Mouse (Mus musculus): ENCODE results near the gene Sppl2a. TPM values are rescaled to one million over a fixed set of nuclear protein-coding genes. Genes with fewer than 3 reads are reported as not detected.
A peak's percentile ranks its signal among the peaks of the same experiment; 100 is the strongest.

The Sppl2a gene
- total and polyA plus RNA-seq, 2 experiments from 2014 or later: 30.5 to 55.3 TPM

DNA sequence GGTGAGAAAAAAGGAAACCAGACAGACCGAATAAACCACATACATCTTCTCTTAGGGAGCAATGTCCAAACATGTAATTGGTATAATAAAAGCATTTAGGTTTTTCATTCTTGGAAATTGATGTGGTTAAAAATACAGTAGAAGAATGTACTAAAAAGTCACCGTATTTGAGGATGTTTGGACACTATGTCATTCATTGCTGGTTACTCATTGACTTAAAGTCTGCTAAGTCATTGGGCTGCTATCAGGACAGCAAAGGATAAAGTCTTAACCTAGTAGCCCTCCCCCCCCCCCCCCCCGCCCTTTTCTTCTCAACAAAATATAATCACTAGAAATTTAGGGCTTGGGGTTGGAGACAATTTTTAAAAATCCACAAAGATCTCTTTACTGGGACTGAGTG is 15.2 kb upstream of the Sppl2a start:
- Histone ChIP-seq H3K4me2 (ENCODE audit: low read depth) (no peak overlapping the region), H3K27ac (ENCODE audit: low read depth, low read length) (no peak overlapping the region), H3K4me3 (ENCODE audit: low read depth, low read length) (no peak overlapping the region), H3K36me3 (ENCODE audit: insufficient read depth) (no peaks in the 10 kb centered on the region), H3K9ac (no peak overlapping the region), H3K27me3 (ENCODE audit: insufficient read depth, low read length) (no peaks in the 10 kb centered on the region), H3K4me1 (ENCODE audit: insufficient read depth) (no peaks in the 10 kb centered on the region), H3K9me3 (ENCODE audit: low read length) (no peaks in the 10 kb centered on the region)
- 93% methylated on average over 2 of the region's 3 CpGs for WGBS
- DNase-seq: no peak
- no peak for ATAC-seq
- no peak for TF ChIP-seq CTCF (IDR thresholded peaks at IDR 0.05; ENCODE audit: low read depth)

GRCm38 (mm10) chr2:126947646-126948045 is 14.6 kb upstream of the Sppl2a start:
- H3K4me2 ChIP-seq (ENCODE audit: low read depth): no peak overlapping the region
- ATAC-seq (no peak), DNase-seq (no peak)
- no peaks in the 10 kb centered on the region for H3K4me1 ChIP-seq (ENCODE audit: insufficient read depth)
- no peaks in the 10 kb centered on the region for H3K27me3 ChIP-seq (ENCODE audit: insufficient read depth, low read length)
- H3K27ac ChIP-seq (ENCODE audit: low read depth, low read length): no peak overlapping the region
- H3K4me3 ChIP-seq (ENCODE audit: low read depth, low read length): no peak overlapping the region
- H3K36me3 ChIP-seq (ENCODE audit: insufficient read depth): no peaks in the 10 kb centered on the region
- H3K9ac ChIP-seq: no peak overlapping the region
- H3K9me3 ChIP-seq (ENCODE audit: low read length): no peaks in the 10 kb centered on the region
- no peak for TF ChIP-seq CTCF (IDR thresholded peaks at IDR 0.05; ENCODE audit: low read depth)

GRCm38 (mm10) chr2:126943211-126943610 is 10.2 kb upstream of the Sppl2a start:
- H3K9me3 ChIP-seq (ENCODE audit: low read length): no peaks in the 10 kb centered on the region
- 79% methylated on average over 2 of the region's 2 CpGs for WGBS
- H3K9ac ChIP-seq: no peak overlapping the region
- no peak overlapping the region for H3K4me2 ChIP-seq (ENCODE audit: low read depth)
- TF ChIP-seq CTCF (IDR thresholded peaks at IDR 0.05; ENCODE audit: low read depth): no peak
- no peaks in the 10 kb centered on the region for H3K4me1 ChIP-seq (ENCODE audit: insufficient read depth)
- no peak for ATAC-seq
- DNase-seq: no peak
- no peak overlapping the region for H3K27ac ChIP-seq (ENCODE audit: low read depth, low read length)
- H3K27me3 ChIP-seq (ENCODE audit: insufficient read depth, low read length): no peaks in the 10 kb centered on the region
- no peaks in the 10 kb centered on the region for H3K36me3 ChIP-seq (ENCODE audit: insufficient read depth)
- H3K4me3 ChIP-seq (ENCODE audit: low read depth, low read length): no peak overlapping the region

DNA sequence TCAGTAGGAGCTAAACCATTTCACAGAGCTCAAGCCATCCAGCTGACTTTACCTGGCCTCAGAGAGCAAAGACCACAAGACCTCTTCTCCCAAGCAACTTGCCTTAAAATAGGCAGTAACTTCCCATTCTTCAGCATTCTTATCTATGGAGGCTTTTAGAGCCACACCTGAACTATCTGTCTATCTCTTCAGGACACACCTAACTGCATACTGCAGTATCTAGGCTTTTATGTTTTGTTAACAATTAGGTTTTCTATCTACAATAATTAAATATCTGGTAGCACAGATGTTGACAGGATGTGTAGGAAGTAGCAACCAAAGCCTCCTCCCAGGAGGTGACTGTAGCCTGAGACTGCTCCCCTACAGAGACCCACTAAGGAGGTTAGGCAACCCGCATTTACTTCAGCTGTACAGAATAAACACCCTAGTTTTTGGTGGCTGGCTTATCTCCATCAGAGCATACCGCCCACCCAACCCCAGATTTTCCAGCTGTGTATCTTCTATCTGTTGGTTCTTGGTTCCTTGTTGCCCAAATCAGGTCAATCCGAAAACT is 7.4 kb upstream of the Sppl2a start:
- WGBS: 77% methylated on average over 3 of the region's 3 CpGs

DNA sequence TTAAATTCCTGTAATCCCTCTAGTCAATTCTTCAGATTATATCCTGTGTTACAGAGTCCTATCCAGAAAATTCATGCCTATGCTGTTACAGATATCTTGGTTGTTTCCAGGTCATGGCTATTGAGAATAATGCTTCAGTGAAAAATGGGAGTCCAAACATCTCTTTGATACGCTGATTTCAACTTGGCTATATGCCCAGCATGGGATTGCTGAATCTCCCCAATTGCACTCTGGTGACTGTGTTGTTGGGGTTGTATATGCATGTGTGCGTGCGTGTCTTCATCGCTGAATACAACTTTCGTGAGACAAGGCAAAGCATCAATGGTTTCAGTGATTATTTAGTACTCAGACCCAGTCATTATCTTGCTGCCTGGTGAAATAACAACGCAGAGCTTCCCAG is 5.0 kb upstream of the Sppl2a start:
- H3K36me3 ChIP-seq (ENCODE audit: insufficient read depth): no peaks in the 10 kb centered on the region
- no peak for TF ChIP-seq CTCF (IDR thresholded peaks at IDR 0.05; ENCODE audit: low read depth)
- H3K9ac ChIP-seq: no peak overlapping the region
- no peak for DNase-seq
- ATAC-seq: no peak
- 49% methylated on average over 6 of the region's 6 CpGs for WGBS
- H3K27me3 ChIP-seq (ENCODE audit: insufficient read depth, low read length): no peaks in the 10 kb centered on the region
- H3K4me3 ChIP-seq (ENCODE audit: low read depth, low read length): no peak overlapping the region
- no peak overlapping the region for H3K4me2 ChIP-seq (ENCODE audit: low read depth)
- no peaks in the 10 kb centered on the region for H3K9me3 ChIP-seq (ENCODE audit: low read length)
- H3K4me1 ChIP-seq (ENCODE audit: insufficient read depth): no peaks in the 10 kb centered on the region
- no peak overlapping the region for H3K27ac ChIP-seq (ENCODE audit: low read depth, low read length)

More for the DNA sequence above, 7.4 kb upstream of the Sppl2a start:
- TF ChIP-seq CTCF (IDR thresholded peaks at IDR 0.05; ENCODE audit: low read depth): no peak
- Histone ChIP-seq H3K4me3 (ENCODE audit: low read depth, low read length) (no peak overlapping the region), H3K9me3 (ENCODE audit: low read length) (no peaks in the 10 kb centered on the region), H3K27me3 (ENCODE audit: insufficient read depth, low read length) (no peaks in the 10 kb centered on the region), H3K27ac (ENCODE audit: low read depth, low read length) (no peak overlapping the region), H3K4me2 (ENCODE audit: low read depth) (no peak overlapping the region), H3K9ac (no peak overlapping the region), H3K36me3 (ENCODE audit: insufficient read depth) (no peaks in the 10 kb centered on the region), H3K4me1 (ENCODE audit: insufficient read depth) (no peaks in the 10 kb centered on the region)
- no peak for ATAC-seq
- no peak for DNase-seq

DNA sequence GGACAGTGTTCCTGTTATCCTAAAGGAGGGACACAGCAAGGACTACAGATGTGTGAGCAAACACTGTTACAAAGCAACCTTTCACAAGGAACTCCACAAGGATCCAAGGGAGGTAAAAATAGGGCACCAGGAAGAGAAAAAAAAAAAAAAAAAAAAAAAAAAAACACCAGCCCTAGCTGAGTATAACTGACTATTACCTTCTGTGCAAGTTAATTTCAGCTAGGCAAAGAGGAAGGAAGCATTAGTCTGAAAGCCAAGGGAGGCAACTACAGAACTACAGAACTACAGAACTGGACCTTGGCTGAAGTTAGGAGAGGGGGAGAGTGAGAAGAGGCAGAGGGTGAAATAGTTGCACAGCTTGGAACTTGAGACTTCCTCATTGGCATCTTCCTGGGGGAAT is 886 bp upstream of the Sppl2a start:
- Histone ChIP-seq H3K9me3 (ENCODE audit: low read length) (no peaks in the 10 kb centered on the region), H3K27me3 (ENCODE audit: insufficient read depth, low read length) (no peaks in the 10 kb centered on the region), H3K36me3 (ENCODE audit: insufficient read depth) (no peaks in the 10 kb centered on the region), H3K4me3 (ENCODE audit: low read depth, low read length) (no peak overlapping the region), H3K27ac (ENCODE audit: low read depth, low read length) (no peak overlapping the region), H3K9ac (no peak overlapping the region), H3K4me2 (ENCODE audit: low read depth) (no peak overlapping the region), H3K4me1 (ENCODE audit: insufficient read depth) (no peaks in the 10 kb centered on the region)
- ATAC-seq: no peak
- TF ChIP-seq CTCF (IDR thresholded peaks at IDR 0.05; ENCODE audit: low read depth): no peak
- no peak for DNase-seq

DNA sequence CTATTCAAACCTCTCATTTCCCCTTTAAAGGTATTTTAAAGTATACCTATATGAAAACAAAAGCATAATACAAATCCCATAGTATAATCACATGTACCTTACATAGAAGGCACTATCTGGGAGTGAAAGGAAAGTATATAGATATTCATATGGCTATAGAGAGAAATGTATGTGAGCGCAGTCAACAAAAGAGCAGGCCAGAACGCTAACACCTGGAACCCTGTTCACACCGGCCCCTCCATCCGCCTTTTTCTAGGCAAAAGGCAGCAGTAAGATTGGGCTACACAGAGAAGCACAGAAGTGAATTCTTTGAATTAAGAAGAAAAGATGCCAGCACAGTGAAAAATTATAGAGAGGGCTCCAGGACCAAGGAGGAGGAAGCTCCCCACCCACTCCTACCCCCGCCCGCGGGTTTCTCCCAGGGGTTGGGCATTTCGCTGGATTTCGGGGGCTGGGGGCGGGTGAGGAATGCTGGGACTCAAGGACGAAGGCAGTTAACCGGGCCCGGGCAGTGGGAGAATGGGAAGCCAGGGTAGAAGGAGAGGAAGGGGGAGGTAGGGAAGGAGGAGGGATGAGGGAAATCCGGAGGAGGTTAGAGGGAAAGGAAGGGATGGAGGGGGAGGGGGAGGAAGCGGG is 656 bp downstream of the Sppl2a start:
- Histone ChIP-seq H3K27me3 (ENCODE audit: insufficient read depth, low read length) (no peaks in the 10 kb centered on the region), H3K36me3 (ENCODE audit: insufficient read depth) (0 out of 2 replicates have a peak, but pooled peaks cover 3% of the 10 kb centered on the region), H3K4me1 (ENCODE audit: insufficient read depth) (no peaks in the 10 kb centered on the region), H3K9me3 (ENCODE audit: low read length) (no peaks in the 10 kb centered on the region), H3K27ac (ENCODE audit: low read depth, low read length) (peak overlapping the region; percentile 92), H3K9ac (peak overlapping the region; percentile 79), H3K4me2 (ENCODE audit: low read depth) (peak overlapping the region; percentile 52), H3K4me3 (ENCODE audit: low read depth, low read length) (peak overlapping the region; percentile 70)
- ATAC-seq (no peak), DNase-seq (no peak)
- TF ChIP-seq CTCF (IDR thresholded peaks at IDR 0.05; ENCODE audit: low read depth): no peak
- WGBS: 1% methylated on average over 15 of the region's 15 CpGs
